Mouse (Mus musculus): Measurements from ENCODE around the gene Olfr924. TPM values are rescaled to one million over a fixed set of nuclear protein-coding genes. Genes with fewer than 3 reads are reported as not detected.
"Not testable (repeated sequence)": the region's sequence is repeated elsewhere in the genome, so short reads cannot be mapped to it uniquely, and the experiment has no call there.

The Olfr924 gene
- polyA plus RNA-seq (2021), result not detected

- in situ Hi-C loops (cut with MboI; ENCODE audit: low pct_unique_long_range_greater_than_20kb), result no loop called here
- TF ChIP-seq CTCF (IDR thresholded peaks at IDR 0.05), result no peak
- DNase-seq (ENCODE audit: low read depth, low spot score), result no peak
- ChIA-PET POLR2A (no interaction called here), CTCF (no interaction called here)
- no peak for ATAC-seq
- H3K27me3 ChIP-seq, result no peaks in the 10 kb centered on the region
Measured at GRCm38 (mm10) chr9:38844149-38844548, at the start of gene Olfr924. TSS of gene Olfr924 (plus strand) at chr9:38844449.

- H3K27me3 ChIP-seq, result no peaks in the 10 kb centered on the region
- DNase-seq (ENCODE audit: low read depth, low spot score), result no peak
- ATAC-seq, result no peak
- in situ Hi-C loops (cut with MboI; ENCODE audit: low pct_unique_long_range_greater_than_20kb), result no loop called here
- POLR2A ChIA-PET, result no interaction called here
- no peak for TF ChIP-seq CTCF (IDR thresholded peaks at IDR 0.05)
- CTCF ChIA-PET, result no interaction called here
Measured at GRCm38 (mm10) chr9:38805696-38806095, 38.6 kb upstream of the Olfr924 start.

DNA sequence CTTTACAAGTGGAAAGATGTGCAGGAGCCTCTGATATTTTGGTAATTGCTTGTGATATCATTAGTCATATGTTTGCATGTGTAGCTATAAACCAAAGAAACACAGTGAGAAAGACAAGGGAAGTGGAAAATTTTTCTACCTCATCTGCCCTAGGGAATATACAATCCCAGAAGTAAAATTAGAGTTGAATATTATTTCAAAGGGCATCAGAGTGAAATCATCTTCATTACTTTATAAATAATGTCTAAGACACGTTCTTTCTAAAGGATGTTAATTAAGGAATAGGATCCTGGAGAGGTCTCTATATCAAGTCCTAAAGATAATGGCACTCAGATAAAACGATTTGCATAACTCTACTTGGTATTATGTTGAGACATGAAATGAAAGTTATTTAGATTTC, 29.9 kb upstream of the Olfr924 start, which contains the start of gene Olfr922:
TSS of gene Olfr922 (plus strand) at position 301 of the 400 bp plus-strand sequence.
- no peak for TF ChIP-seq CTCF (IDR thresholded peaks at IDR 0.05)
- H3K27me3 ChIP-seq, result no peaks in the 10 kb centered on the region
- in situ Hi-C loops (cut with MboI; ENCODE audit: low pct_unique_long_range_greater_than_20kb), result no loop called here
- ChIA-PET POLR2A (no interaction called here), CTCF (no interaction called here)
- ATAC-seq (no peak), DNase-seq (ENCODE audit: low read depth, low spot score) (no peak)

- ChIA-PET CTCF (no interaction called here), POLR2A (no interaction called here)
- DNase-seq (ENCODE audit: low read depth, low spot score) (no peak), ATAC-seq (no peak)
- in situ Hi-C loops (cut with MboI; ENCODE audit: low pct_unique_long_range_greater_than_20kb), result no loop called here
- no peak for TF ChIP-seq CTCF (IDR thresholded peaks at IDR 0.05)
- no peaks in the 10 kb centered on the region for H3K27me3 ChIP-seq
Measured at GRCm38 (mm10) chr9:38815458-38815986, 28.7 kb upstream of the Olfr924 start.

DNA sequence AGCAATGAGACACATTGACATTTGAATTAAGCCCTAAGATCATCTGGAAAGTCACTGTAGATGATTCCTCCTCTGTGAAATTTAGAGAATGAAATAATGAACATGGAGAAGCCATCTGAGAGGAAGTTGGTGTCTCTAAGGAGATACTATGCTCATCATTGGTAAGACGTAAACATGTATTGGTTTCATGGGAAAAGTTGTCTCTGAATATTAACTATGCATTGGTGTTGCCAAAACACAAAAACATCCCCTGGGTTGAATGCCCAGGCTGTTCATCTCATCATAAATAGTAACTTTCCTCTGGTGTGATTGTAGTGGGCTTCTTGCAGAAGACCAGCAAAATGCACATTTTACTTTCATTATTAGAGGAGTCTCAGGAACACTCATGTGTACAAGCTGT, 18.0 kb upstream of the Olfr924 start, which contains the start of gene Olfr923:
TSS of gene Olfr923 (plus strand) at position 301 of the 400 bp plus-strand sequence.
- no peak for TF ChIP-seq CTCF (IDR thresholded peaks at IDR 0.05)
- in situ Hi-C loops (cut with MboI; ENCODE audit: low pct_unique_long_range_greater_than_20kb), result no loop called here
- no peak for ATAC-seq
- ChIA-PET POLR2A (no interaction called here), CTCF (no interaction called here)
- no peak for DNase-seq (ENCODE audit: low read depth, low spot score)
- H3K27me3 ChIP-seq, result peaks cover 18% of the 10 kb centered on the region

- TF ChIP-seq CTCF (IDR thresholded peaks at IDR 0.05), result no peak
- DNase-seq (ENCODE audit: low read depth, low spot score) (no peak), ATAC-seq (no peak)
- ChIA-PET POLR2A (no interaction called here), CTCF (no interaction called here)
- peaks cover 7% of the 10 kb centered on the region for H3K27me3 ChIP-seq
- in situ Hi-C loops (cut with MboI; ENCODE audit: low pct_unique_long_range_greater_than_20kb), result no loop called here
Measured at GRCm38 (mm10) chr9:38833027-38833426, 11.2 kb upstream of the Olfr924 start.

DNA sequence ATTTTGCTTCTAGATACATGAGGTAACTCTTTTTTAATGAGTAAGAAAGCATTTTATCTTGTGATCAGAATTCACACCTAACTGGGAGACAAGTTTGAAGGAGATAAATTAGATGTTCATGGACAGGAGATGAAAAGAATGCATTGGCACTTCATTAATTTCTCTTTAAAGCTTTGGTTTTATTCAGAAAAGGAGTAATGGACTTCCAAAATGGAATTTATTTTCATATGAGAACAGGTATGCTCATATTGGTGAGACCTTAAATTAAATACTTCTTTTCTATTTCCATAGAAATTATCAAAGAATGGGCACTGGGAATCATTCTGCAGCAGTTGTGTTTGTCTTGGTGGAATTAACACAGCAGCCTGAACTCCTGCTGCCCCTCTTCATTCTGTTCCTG, 10.5 kb downstream of the Olfr924 start, which contains the start of gene Olfr26:
TSS of gene Olfr26 (plus strand) at position 301 of the 400 bp plus-strand sequence.
- ChIA-PET POLR2A (no interaction called here), CTCF (no interaction called here)
- no peaks in the 10 kb centered on the region for H3K27me3 ChIP-seq
- in situ Hi-C loops (cut with MboI; ENCODE audit: low pct_unique_long_range_greater_than_20kb), result no loop called here
- no peak for TF ChIP-seq CTCF (IDR thresholded peaks at IDR 0.05)
- DNase-seq (ENCODE audit: low read depth, low spot score), result no peak
- ATAC-seq, result no peak

DNA sequence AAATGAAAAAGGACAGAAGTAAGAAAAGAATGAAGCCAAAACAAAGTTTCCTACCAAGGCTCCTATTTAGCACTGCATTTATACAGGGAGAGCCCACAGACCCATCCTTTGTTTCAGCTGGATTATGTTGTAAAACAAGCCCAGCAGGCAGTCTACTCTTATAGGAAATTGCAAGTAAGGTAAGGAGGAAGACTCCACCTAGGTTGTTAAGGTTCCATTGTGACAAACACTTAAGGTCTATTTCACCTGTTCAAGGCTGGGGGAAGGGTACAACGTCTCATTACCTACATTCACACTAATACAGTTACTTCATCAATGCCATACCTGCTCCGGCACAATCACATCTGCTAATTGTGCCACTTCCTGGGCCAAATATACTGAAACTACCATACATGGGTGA, 30.6 kb downstream of the Olfr924 start:
- CTCF ChIA-PET; ATAC-seq; H3K27me3 ChIP-seq; DNase-seq (ENCODE audit: low read depth, low spot score); POLR2A ChIA-PET; in situ Hi-C loops (cut with MboI; ENCODE audit: low pct_unique_long_range_greater_than_20kb): not testable (repeated sequence)

GRCm38 (mm10) chr9:38876826-38877225, 32.6 kb downstream of the Olfr924 start, which contains the start of gene Olfr926:
TSS of gene Olfr926 (plus strand) at chr9:38877126.
- ATAC-seq, result no peak
- DNase-seq (ENCODE audit: low read depth, low spot score), result no peak
- no peak for TF ChIP-seq CTCF (IDR thresholded peaks at IDR 0.05)
- POLR2A ChIA-PET, result no interaction called here
- CTCF ChIA-PET, result no interaction called here
- in situ Hi-C loops (cut with MboI; ENCODE audit: low pct_unique_long_range_greater_than_20kb), result no loop called here
- no peaks in the 10 kb centered on the region for H3K27me3 ChIP-seq

Other genes starting within 250 kb of the Olfr924 start
- not detected for gene Olfr914, start 239.3 kb upstream of the Olfr924 start, polyA plus RNA-seq (2021)
- not detected for gene Olfr916, start 184.6 kb upstream of the Olfr924 start, polyA plus RNA-seq (2021)
- gene Olfr917, start 178.6 kb upstream of the Olfr924 start, polyA plus RNA-seq (2021), result not detected
- gene Olfr918, start 169.8 kb upstream of the Olfr924 start, polyA plus RNA-seq (2021), result not detected
- not detected for gene Olfr919, start 140.8 kb upstream of the Olfr924 start, polyA plus RNA-seq (2021)
- gene Vwa5a, start 126.2 kb upstream of the Olfr924 start, polyA plus RNA-seq (2021), result 61.4 TPM
- 0.33 TPM for gene Olfr920, start 92.2 kb upstream of the Olfr924 start, polyA plus RNA-seq (2021)
- not detected for gene Olfr921, start 71.4 kb upstream of the Olfr924 start, polyA plus RNA-seq (2021)
- gene Olfr922, start 29.8 kb upstream of the Olfr924 start, polyA plus RNA-seq (2021), result not detected
- not detected for gene Olfr923, start 17.9 kb upstream of the Olfr924 start, polyA plus RNA-seq (2021)
- not detected for gene Olfr26, start 10.6 kb downstream of the Olfr924 start, polyA plus RNA-seq (2021)
- not detected for gene Olfr926, start 32.7 kb downstream of the Olfr924 start, polyA plus RNA-seq (2021)
- gene Olfr930, start 85.4 kb downstream of the Olfr924 start, polyA plus RNA-seq (2021), result not detected
- not detected for gene Olfr933, start 127.9 kb downstream of the Olfr924 start, polyA plus RNA-seq (2021)
- not detected for gene Olfr934, start 143.9 kb downstream of the Olfr924 start, polyA plus RNA-seq (2021)
- gene Olfr935, start 155.2 kb downstream of the Olfr924 start, polyA plus RNA-seq (2021), result not detected
- not detected for gene Olfr146, start 178.9 kb downstream of the Olfr924 start, polyA plus RNA-seq (2021)
- gene Olfr937, start 220.5 kb downstream of the Olfr924 start, polyA plus RNA-seq (2021), result not detected
- gene Olfr938, start 234.4 kb downstream of the Olfr924 start, polyA plus RNA-seq (2021), result not detected

Data from Patski (cell line).